Mouse (Mus musculus) frontal cortex, postnatal 25 days (tissue): Measurements from ENCODE around the gene Slc2a12.

ENCODE experiments used
- DNase-seq, 2 experiments: peaks; one replicate each; pipeline ENCODE4 v3.0.0; 2022; ENCODE audit warnings: low spot score in 2 of 2

Gene Slc2a12

DNA sequence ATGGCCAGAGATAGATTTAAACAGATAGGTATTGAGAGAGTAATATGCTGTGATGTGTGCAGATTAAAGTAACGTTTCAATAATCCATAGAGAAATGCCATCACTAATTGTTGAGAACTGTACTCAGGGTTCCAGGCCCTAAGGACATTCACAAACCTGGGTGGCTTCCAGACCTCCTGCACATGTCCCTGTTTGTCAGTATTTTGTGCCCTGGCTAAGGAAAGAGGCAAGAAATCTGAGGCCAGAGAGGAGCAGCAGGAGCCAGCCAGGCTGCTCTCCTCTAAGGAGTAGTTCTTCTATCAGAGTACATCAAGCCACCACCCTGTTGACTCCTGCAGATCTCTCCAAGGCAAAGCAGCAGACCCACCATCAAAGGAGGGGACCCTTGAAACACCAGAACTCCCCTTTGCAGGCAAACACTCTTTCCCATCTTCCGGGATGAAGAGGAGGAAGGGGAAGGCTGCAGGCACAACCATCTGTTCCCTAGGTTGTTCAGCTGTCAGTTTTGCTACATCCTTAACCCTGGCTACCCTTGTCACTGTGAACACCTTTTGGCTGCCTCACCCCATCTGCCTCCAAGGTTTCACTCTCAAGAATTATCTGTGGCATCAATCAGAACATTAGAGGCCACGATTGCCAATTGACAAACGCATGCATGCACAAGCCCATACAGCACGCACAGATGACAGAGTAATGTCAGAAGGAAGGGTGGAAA lies 15.6 kb downstream of the Slc2a12 start:
- DNase-seq: no peak

DNA sequence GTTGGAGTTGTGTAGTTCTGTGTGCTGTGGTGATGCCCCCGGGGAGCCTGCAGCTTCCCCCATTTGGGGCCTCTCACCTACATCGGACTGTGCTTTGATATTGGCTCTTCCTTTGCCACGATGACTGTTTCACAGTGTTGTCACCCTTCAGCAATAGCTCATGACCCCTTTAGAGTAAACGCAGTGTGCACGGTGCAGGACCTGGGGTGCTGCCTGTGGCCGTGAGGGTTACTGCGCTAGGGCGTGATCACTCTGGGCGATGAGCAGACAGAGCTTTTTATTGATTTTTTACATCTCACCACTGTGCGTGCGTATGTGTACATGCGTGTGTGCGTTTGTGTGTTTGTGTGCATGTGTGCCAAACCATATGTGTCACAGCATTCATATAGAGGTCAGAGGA lies 23.7 kb downstream of the Slc2a12 start:
- DNase-seq: no peak

DNA sequence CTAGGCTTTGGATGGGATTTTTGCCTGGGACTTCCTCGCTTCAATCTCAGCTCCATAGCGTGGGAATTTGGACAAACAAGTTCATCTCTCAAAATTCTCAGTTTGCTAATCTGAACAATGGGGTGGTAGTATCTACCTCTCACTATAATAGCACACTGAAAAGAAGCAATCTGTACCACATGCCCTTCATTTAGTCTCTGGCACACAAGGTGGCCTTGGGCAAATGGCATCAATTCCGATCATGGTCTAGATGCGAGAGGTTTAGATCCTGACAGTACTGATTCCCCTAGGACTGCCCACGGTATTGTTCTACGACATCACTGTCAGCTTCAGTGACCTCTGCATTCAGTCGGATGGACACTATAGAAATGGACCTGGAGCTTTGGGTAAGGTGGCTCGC lies 29.4 kb downstream of the Slc2a12 start:
- DNase-seq: no peak

DNA sequence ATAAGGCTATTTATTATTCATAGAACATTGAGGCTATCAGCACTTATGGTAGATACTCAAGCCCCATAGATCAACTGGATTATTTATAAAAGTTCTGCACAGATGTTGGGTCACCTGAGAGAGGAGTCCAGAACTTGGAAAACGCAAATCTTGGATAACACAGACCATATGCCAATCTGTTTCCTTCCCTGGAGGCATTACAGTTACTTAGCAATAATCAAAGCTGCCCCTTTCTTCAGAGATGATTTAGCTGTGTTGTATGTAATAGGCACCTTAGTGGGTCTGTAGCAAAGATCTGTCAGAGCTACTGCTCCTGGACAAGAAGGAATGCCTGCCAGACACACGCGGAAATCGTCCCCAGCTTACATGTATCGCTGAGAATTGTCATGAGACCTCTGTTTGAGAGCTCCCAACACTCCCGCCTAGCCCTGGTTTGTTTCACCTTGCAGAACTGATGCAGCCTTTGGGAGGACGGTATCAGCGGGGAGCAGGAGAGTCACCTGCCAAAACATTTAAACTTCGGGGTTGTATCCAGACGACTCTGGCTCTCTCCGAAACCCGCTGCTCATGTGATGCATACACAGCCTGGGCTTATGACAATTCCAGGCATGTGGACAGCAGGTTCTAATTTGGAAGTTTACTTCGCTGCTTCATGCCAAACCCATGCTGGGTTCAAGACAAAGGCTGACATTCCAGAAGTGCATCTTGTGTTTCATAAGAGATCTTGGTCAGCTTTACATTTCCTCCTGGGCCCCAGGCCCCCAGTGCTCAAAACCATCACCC lies 31.2 kb downstream of the Slc2a12 start:
- no peak for DNase-seq

DNA sequence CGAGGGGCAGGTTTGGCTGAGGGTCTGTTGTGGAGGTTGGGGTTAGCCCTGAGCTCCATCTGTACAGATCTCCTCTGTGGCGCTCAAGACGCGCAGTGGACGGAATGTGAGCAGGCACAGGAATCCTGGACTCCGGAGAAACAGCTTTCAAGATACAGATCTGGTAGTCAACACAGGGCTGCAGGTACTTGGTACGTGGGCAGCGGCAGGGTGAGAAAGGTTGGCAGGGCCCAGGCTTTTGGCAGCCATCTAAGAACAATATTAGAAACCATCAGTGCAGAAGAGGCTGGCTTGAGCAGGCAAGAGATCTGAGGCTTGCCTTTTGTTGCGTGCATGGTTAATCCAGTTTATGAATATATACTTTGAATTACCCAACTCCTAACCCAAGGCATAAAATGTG lies 51.4 kb downstream of the Slc2a12 start:
- DNase-seq: no peak

DNA sequence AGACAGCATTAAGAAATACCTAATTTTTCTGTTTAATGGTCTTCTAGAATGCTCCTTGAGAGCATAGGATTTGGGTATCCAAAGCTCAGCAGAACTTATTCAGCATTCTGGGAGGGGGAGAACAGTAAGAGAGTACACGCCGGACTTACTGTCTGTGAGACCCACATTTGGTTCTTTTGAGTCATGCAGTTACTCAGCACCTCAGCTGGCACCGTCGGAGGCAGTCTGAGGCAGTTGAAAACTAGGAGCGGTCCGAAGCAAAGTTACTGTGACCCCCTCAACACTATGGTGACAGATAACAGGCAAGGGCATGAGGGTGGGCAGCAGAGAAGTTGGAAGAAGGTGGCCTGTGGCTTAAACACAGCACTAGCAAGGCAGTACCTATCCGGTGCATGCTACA lies 52.1 kb downstream of the Slc2a12 start:
- no peak for DNase-seq

DNA sequence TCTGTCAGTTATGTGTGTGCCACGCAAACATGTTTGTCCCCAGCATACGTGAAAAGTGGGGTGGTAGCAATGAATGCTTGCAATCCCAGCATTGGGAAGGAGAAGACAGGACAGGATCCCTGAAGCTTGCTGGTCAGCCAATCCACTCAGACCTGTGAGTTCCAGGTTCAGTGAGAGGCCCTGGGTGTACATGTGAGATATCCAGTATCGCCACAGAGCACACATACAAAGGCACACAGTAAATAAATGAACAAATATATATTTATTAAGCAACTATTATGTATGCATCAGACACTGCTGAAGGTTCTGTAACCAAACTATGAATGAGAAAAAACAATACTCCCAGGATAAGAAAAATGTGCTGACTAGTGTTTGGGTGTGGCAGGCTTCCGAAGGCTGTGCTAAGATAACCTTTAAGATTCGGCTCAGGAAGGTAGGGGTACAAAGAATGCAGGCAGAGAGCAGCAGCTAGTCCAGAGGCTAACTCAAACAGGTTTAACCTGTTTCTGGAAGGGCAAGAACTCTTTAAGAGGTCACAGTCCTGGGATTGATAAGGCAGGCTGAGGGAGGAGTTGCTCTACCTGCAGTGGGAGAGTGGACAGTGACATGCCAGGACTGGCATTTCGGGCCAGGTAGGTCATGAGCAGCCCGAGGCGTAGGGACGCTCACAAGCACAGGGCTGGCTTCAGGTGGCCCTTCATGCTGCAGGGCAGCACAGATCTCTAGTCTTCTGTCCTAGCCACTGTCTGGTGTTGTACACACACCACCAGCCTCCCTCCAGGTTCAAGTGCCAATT lies 53.5 kb downstream of the Slc2a12 start:
- no peak for DNase-seq

DNA sequence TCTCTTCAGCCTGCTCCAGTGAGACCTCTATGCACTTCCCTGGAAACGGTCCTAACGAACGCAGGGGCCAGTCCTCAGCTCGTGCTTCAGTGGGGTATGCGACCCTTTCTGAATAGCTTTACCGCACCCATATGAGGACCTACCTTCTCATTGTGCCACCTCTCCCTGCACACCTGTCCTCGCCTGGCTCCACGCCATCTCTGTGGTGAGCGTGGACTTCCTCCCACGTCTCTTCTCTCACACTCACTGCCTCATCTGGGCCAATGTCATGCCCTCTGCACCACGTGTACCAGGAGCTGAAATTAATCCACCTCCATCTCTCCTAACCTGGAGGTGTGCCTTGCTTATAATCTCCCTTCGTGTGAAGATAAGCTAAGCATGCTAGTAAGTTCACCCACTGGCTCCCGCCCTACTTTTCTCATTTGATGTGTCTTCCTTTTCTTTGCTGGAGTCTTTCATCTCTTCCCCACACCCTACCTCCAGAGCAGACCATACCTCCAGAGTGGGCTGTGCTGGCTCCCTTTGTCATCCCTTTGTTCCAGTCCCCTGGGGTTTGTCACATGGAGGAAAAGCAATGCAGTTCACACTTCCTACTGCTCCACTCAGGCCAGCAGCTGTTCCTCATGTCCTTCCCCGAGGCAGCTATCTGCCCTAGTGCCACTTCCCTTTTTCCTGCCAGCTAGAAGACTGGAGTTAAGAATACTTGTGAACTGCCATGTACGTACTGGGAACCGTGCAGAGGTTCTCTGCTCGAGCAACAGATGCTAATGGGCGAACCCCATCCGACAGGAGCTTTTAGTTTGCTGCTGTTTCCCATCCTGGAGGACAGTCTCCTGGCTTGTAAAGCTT lies 54.9 kb downstream of the Slc2a12 start:
- DNase-seq: no peak

DNA sequence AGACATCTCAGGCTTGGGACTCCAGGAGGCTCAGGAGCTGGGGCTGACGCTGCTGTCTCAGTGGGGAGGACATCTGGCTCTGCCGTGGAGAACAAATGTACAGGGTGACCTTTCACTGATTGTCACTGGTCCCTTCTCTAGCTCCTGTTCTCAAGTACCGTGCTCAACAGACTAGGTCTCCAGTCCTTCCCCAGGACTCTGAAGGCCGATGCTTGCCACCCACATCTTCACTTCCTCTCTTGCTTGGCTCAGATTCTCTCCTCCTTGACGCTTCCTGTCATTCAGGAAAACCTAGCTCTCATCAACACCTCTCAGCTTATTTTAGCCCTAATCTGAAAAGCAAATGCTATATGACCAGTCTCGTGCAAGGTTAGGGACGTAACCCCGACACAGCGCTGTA lies 56.0 kb downstream of the Slc2a12 start:
- DNase-seq: no peak

DNA sequence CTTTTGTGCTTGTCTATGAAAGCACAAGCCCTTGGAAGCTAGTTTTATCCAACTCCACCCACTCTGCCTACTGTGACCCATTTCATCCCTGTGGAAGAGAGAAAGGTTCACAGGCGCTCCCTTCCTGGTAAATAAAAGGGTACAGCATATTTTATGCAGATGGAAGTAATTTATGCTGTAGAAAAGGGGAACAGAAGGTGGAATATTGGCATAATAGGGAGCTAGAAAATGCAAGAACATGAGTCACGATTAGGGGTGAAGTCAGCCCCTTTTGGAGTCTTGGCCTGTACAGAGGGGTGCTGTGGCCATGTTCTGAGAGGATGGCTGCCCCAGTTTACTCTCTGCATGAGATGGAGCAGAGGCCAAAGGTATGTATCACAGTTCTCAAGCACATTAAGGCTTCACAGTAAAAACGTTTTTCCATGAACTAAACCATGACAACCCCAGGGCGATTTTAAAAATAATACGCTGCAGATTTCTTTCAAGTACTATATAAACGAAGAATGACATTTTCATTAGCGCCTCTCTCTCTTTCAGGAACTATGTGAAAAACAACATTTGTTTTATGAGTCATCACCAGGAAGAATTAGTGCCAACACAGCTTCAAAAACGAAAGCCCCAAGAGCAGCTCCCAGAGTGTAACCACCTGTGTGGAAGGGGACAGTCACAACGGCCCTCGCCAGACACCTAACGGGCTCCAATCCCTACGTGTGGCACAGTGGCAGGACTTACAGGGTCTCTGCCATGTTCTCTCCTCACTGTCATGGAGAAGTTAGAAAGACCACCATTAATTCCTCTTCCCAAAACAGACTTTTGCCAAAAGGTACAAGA lies 56.9 kb downstream of the Slc2a12 start:
- DNase-seq: no peak

DNA sequence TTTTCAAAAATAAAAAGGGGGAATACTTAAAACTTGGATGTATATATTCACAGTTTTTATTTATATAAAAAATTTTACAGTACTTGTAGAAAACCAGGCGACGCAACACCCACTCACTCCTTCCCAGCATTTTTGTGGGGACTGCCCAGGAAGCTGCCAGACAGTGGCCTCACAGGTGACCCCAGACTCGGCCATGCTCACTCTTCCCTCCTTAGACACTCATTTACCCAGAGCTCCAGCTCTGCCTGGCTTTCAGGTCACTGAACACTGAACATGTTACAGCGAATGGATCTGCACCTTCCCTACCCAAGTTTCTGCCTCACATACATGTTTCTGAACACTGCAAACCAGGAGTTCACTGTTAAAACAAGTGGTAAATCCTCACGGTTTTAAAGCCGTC lies 59.0 kb downstream of the Slc2a12 start:
- no peak for DNase-seq

DNA sequence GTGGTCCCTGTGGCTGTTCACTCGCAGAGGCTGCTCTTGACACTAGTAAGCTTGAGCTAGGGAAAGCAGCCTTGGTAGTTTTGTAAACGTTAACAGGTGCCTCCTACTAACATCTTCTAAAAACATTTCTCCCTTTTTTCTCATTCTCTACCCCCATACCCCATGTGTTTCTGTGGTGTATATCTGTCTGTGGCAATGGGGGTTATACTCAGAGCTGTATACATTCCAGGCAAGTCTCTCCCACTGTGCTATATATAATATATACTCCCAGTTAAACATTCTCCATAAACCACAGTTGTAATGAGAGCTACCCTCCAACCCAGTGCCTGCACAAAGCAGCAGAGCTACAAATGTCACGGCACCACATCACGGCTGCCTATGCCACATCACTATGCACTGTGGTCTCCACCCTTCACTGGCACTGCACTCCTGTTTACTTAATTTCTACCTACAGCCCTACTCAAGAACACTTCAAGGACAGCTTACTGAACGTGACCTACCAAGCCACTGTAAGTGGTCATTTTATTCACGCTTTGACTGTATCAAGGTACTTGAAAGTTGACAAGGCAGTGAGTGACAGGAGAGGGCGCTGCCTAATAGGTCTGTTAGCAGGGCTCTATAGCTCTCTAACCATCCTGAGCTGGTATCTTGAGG lies 63.5 kb downstream of the Slc2a12 start:
- DNase-seq: no peak

DNA sequence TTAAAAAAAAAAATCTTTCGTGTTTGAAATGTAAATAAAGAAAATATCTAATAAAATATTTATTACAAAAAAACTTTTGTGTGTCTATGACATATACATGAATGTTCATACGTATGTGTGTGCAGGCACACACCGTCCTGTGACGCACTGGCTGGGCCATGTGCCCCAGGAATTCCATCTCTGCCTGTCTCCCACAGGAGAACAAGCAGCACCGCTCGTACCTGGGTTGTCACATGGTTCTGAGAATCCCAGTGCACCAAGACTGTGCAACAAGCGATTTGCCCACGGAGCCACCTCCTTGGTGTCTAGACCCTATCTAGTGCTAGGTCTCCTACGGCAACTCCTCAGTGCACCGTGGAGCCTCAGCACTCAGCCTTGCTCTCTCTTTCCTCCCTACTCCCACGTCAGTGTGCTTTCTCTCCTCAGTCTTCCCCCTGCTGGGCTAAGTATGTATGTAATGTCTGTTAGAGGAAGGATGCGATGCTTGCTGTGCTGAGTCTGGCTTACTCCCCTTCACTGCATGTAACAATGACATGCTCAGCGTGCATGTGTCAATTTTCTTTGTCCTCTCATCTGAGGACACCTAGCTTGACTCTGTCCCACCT lies 65.5 kb downstream of the Slc2a12 start:
- DNase-seq: no peak

DNA sequence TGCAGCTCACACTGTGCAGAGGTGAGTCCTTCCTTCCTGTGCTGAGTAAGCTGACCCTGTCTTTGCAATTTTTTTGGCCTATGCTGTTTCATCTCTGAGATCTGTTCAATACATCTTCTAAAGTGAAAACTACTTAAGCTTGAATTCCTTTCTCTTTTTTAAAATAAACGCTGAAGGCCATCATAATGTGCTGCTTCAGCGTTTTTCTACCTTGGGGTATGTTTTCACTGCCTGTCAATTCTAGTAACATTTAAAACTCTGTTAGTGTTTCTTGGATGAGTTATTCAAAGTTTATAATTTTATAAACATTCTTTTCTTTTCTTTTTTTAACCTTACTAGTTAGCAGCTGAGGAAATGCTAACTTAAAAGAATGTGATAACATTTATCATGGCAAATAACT lies 68.1 kb downstream of the Slc2a12 start:
- DNase-seq: no peak

DNA sequence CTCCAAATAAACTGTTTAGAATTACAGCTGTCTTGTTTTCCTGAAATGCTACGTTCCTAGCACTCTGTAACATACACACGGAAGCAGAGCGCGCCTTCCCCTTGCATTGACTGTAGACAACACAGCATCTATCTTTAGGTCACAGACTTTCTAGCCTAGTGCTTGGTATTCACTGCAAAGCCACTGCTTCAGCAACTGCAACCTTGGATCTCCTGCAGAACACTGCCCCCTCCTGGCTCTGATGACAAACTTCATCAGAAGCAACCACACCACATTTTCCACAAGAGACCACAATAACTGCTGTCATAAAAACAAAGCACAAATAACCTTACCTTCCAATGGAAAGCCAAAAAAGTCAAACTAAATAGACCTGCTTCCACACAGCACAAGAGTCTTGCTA lies 69.7 kb downstream of the Slc2a12 start:
- DNase-seq: peak in 1 of 2 experiments; percentile 39

DNA sequence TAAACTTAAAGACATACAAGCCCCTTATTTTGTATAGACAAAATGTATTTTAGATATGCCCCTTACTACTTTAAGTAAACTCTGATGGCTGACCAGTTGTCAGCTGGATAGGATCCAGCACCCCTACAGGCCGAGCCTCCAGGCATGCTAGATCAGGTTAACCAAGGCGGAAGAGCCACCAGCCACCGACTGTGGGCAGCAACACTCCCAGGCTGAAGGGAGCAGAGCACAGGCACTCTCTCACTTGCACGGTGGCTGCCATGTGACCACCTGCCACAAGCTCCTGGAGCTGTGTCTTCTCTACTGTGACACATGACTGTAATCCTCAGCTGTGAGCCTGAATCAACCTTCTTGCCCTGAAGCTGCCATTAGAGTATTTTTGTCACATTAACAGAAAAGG lies 73.7 kb downstream of the Slc2a12 start:
- no peak for DNase-seq

DNA sequence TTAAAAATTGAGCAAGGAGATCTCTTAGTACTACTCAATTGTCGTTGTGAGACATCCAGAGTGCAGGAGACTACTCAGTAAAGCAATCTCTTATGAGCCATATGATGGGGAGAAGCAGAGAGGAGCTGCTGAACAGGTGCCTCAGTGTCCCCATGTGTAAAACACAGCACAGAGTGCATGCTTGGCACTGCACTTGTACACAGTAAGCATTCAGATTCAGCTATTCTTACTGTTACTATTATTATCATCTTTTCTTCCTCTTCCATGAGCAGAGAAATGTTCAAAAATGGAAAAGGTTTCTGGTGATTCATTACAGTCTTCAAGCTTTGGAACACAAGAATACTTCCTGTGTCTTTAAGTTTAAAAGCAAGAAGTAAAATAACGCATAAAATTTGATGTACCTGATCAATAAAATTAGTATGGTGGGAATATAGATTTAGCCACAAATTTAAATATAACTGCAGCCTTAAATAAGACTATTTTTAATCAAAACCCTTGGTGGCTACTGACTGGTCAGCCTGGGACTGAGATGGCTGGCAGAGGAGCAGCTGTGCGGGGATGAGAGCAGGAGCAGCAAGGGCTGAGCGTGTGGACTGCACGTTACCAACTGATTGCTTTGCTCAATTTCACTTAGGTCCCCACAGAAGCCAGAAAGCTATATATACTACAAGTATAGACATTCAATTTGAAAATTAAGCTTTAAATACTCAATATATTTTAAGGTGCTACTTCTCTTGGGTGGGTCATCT lies 76.1 kb downstream of the Slc2a12 start:
- peak in 1 of 2 experiments; percentile 3 for DNase-seq

DNA sequence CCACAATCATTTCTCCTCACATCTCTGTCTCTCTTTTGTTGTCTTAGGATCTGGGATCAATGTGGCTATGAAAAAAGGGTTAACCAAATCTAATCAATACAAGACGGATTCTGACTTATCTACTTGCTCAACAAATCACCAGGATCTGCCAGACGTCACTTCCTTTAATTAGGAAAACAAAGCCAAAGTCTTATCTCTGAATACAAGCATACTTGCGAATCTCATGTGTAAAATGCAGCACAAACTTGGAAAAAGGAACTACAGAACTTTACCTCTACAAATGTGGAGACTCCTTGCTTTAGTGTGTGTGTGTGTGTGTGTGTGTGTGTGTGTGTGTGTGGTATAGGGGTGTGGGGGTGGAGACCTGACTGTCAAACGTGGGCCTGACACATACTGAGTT lies 80.4 kb downstream of the Slc2a12 start:
- DNase-seq: no peak

DNA sequence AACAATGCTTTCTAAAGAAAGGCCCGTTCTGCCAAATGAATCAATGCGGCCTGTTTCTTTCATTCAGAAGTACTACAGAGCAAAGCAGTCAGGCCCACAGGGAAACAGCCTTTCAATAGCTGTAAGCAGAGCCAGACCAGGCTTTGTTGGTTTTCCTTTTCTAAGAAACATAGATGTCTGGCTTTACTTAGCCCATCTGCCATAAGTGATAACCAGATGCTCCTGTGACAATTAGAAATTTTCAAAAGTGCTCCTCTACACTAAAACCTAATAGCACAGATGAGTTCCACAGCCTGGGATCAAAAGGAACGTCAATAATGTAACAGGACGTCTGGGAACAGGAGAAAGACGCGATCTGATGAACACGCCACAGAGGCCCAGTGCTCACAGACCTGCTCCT lies 81.5 kb downstream of the Slc2a12 start:
- DNase-seq: no peak
